Mouse (Mus musculus) liver, adult 2 months (tissue): ENCODE data around the gene Matn1.

Experiments
- CTCF ChIP-seq: fragments of 200-500 bp; IDR thresholded peaks from 2 replicates; pipeline ENCODE4 v1.5.1; 2011; ENCODE audit warnings: low read depth, low read length, control low read depth
- POLR2A ChIP-seq: fragments of 200-500 bp; IDR thresholded peaks from 2 replicates; pipeline ENCODE4 v1.6.1; 2011; ENCODE audit warnings: low read length, control low read depth; ENCODE audit not compliant: insufficient read depth; ENCODE audit errors: extremely low read depth

DNA sequence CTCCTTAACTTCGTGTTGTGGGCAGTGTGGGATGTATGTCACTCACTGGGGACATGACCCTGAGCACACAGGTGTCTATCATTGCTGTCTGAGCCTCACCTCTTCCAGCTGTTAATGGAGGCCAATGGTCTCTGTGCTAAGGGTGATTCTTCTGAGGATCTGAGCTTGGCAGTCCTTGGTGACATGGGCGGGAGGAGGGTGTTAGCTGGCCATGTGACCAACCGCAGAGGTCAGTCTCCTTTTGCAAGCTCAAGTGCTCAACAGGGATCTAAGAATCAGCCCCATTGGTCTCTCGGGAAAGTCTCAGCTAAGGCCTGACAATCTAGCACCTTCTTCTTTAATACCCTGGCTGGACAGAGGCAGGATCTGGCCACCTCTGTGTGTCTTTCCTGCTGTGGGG lies 26.6 kb upstream of the Matn1 start:
- TF ChIP-seq CTCF (no peak), POLR2A (no peak)
